Mouse (Mus musculus) adipose tissue, adult 10 weeks (tissue): ENCODE results near the gene Ugt2a3. TPM values are rescaled to one million over a fixed set of nuclear protein-coding genes. Genes with fewer than 3 reads are reported as not detected.

Experiments
- polyA plus RNA-seq: library from polyadenylated mRNA; stranded (reverse); fragments of 350-450 nt; fragmentation: Illumina TruSeq; extraction: RNeasy Lipid Tissue Mini Kit (QIAGEN cat#74804); gene quantifications from one replicate; pipeline ENCODE4 v1.2.3, GENCODE M21; 2014; ENCODE audit warnings: low read depth, low replicate concordance

Gene Ugt2a3
- polyA plus RNA-seq = not detected

GRCm38 (mm10) chr5:87336961-87337697 lies at the start of gene Ugt2a3:
TSS of gene Ugt2a3 (minus strand) at chr5:87337195.

Other genes starting within 250 kb of the Ugt2a3 start
- not detected for gene Ugt2b36, start 244.6 kb downstream of the Ugt2a3 start, polyA plus RNA-seq
- not detected for gene Ugt2b5, start 196.9 kb downstream of the Ugt2a3 start, polyA plus RNA-seq
- not detected for gene Ugt2b37, start 82.4 kb downstream of the Ugt2a3 start, polyA plus RNA-seq
- not detected for gene Ugt2b38, start 87.0 kb upstream of the Ugt2a3 start, polyA plus RNA-seq
- not detected for gene Ugt2a2, start 145.1 kb upstream of the Ugt2a3 start, polyA plus RNA-seq
- gene Gm43638, start 149.6 kb upstream of the Ugt2a3 start, polyA plus RNA-seq = not detected
- gene Ugt2a1, start 153.7 kb upstream of the Ugt2a3 start, polyA plus RNA-seq = 0.11 TPM
- not detected for gene Sult1b1, start 201.0 kb upstream of the Ugt2a3 start, polyA plus RNA-seq
- 2.1 TPM for gene Sult1d1, start 231.8 kb upstream of the Ugt2a3 start, polyA plus RNA-seq